Mouse (Mus musculus) kidney, adult 8-10 months (tissue): ENCODE results near the gene Plekhm2.

Source experiments
- DNase-seq, 2 experiments: peaks; one replicate each; pipeline ENCODE4 v3.0.0; 2022

Plekhm2 gene

GRCm38 (mm10) chr4:141660884-141661283 lies 3.8 kb downstream of the Plekhm2 start:
- no peak for DNase-seq

GRCm38 (mm10) chr4:141659739-141660138 lies 5.0 kb downstream of the Plekhm2 start:
- no peak for DNase-seq

GRCm38 (mm10) chr4:141658846-141659484 lies 5.7 kb downstream of the Plekhm2 start:
- no peak for DNase-seq

- DNase-seq: no peak
Observed at GRCm38 (mm10) chr4:141656932-141657331, 7.8 kb downstream of the Plekhm2 start.

- DNase-seq: no peak
Observed at GRCm38 (mm10) chr4:141655908-141656608, 8.6 kb downstream of the Plekhm2 start.

GRCm38 (mm10) chr4:141654509-141654908 lies 10.2 kb downstream of the Plekhm2 start:
- DNase-seq: no peak

GRCm38 (mm10) chr4:141653813-141654212 lies 10.9 kb downstream of the Plekhm2 start:
- DNase-seq: no peak

GRCm38 (mm10) chr4:141653044-141653443 lies 11.7 kb downstream of the Plekhm2 start:
- DNase-seq: no peak

- no peak for DNase-seq
Observed at GRCm38 (mm10) chr4:141651944-141652343, 12.8 kb downstream of the Plekhm2 start.

- DNase-seq: no peak
Observed at GRCm38 (mm10) chr4:141651286-141651685, 13.4 kb downstream of the Plekhm2 start.

- DNase-seq: no peak
Observed at GRCm38 (mm10) chr4:141649244-141649643, 15.5 kb downstream of the Plekhm2 start.

- no peak for DNase-seq
Observed at GRCm38 (mm10) chr4:141648262-141648661, 16.4 kb downstream of the Plekhm2 start.

GRCm38 (mm10) chr4:141647187-141647586 lies 17.5 kb downstream of the Plekhm2 start:
- DNase-seq: no peak

GRCm38 (mm10) chr4:141645988-141646387 lies 18.7 kb downstream of the Plekhm2 start:
- DNase-seq: no peak

- DNase-seq: peak; percentile 84 to 88
Observed at GRCm38 (mm10) chr4:141643118-141643855, 21.4 kb downstream of the Plekhm2 start.

- peak; percentile 68 to 71 for DNase-seq
Observed at GRCm38 (mm10) chr4:141641961-141642811, 22.5 kb downstream of the Plekhm2 start.

- peak; percentile 84 to 91 for DNase-seq
Observed at GRCm38 (mm10) chr4:141641353-141641771, 23.3 kb downstream of the Plekhm2 start.

- no peak for DNase-seq
Observed at GRCm38 (mm10) chr4:141639474-141639873, 25.2 kb downstream of the Plekhm2 start.

- peak; percentile 81 to 87 for DNase-seq
Observed at GRCm38 (mm10) chr4:141636693-141637092, 28.0 kb downstream of the Plekhm2 start.

GRCm38 (mm10) chr4:141635991-141636390 lies 28.7 kb downstream of the Plekhm2 start:
- no peak for DNase-seq

- DNase-seq: no peak
Observed at GRCm38 (mm10) chr4:141632111-141632873, 32.4 kb downstream of the Plekhm2 start.

GRCm38 (mm10) chr4:141631250-141631649 lies 33.4 kb downstream of the Plekhm2 start:
- DNase-seq: no peak
